Mouse (Mus musculus) bone marrow, adult 2 months (tissue): ENCODE data around the gene Cd244a. TPM values are rescaled to one million over a fixed set of nuclear protein-coding genes. Genes with fewer than 3 reads are reported as not detected.

Experiments
- H3K27ac ChIP-seq: fragments of 200-500 bp; 2 replicates; pipeline ENCODE4 v1.5.1; 2012; ENCODE audit warnings: low read depth, mild to moderate bottlenecking, control low read depth, inconsistent platforms, low read length; ENCODE audit not compliant: control insufficient read depth, poor library complexity, insufficient read depth
- H3K4me1 ChIP-seq: fragments of 200-500 bp; 2 replicates; pipeline ENCODE4 v1.6.1; 2011; ENCODE audit warnings: low read length; ENCODE audit not compliant: control insufficient read depth, insufficient read depth
- H3K4me3 ChIP-seq: fragments of 200-500 bp; replicated peaks from 2 replicates; pipeline ENCODE3; 2011; ENCODE audit warnings: mild to moderate bottlenecking, low read depth, low read length, control low read depth; ENCODE audit not compliant: control insufficient read depth
- CTCF ChIP-seq: fragments of 200-500 bp; IDR thresholded peaks from 2 replicates; pipeline ENCODE4 v1.5.1; 2011; ENCODE audit warnings: low read length, control low read depth; ENCODE audit not compliant: control insufficient read depth, insufficient read depth
- POLR2A ChIP-seq: fragments of 200-500 bp; IDR thresholded peaks from 2 replicates; pipeline ENCODE4 v1.6.1; 2011; ENCODE audit warnings: low read depth, mild to moderate bottlenecking, control low read depth, low read length, borderline replicate concordance; ENCODE audit not compliant: control insufficient read depth
- WGBS: fragments of 180-500 bp; shearing (Covaris S2); methylation state at CpG from one replicate; pipeline ENCODE4 v1.1.7; 2018; 5-methylcytosine and 5-hydroxymethylcytosine counted together
- polyA plus RNA-seq: library from polyadenylated mRNA; stranded (reverse); fragments of >200 nt; gene quantifications from 2 replicates; pipeline ENCODE4 v1.2.4, GENCODE M21; 2011; ENCODE audit warnings: low replicate concordance; ENCODE audit not compliant: missing spikeins, insufficient read depth, insufficient read length

The Cd244a gene
- polyA plus RNA-seq, 1 experiment, result 4.0 TPM

DNA sequence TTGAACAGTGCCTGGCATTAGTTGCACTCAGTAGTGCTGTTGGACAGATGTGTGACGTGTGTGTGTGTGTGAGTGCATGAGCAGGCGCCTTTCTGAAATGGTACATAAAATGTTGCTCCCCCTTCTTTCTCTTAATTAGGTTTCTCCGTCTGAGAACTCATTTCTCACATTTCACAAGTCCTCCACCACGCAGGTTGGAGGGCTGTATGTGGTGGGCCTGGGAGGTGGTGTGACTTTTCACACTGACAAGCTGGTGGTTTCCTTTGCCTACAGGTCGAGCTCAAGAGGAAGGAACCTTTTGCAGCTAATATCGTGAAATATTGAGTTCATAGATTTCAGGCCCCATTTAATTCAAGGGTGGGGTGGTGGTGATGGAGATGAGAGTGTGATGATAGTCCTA is 70.2 kb downstream of the Cd244a start:
- Histone ChIP-seq H3K4me3 (no peak overlapping the region), H3K27ac (no peak overlapping the region), H3K4me1 (no peaks in the 10 kb centered on the region; the same call in 1 of the 2 replicates)
- 31% methylated on average over 6 of the region's 6 CpGs for WGBS
- TF ChIP-seq POLR2A (no peak), CTCF (no peak)

DNA sequence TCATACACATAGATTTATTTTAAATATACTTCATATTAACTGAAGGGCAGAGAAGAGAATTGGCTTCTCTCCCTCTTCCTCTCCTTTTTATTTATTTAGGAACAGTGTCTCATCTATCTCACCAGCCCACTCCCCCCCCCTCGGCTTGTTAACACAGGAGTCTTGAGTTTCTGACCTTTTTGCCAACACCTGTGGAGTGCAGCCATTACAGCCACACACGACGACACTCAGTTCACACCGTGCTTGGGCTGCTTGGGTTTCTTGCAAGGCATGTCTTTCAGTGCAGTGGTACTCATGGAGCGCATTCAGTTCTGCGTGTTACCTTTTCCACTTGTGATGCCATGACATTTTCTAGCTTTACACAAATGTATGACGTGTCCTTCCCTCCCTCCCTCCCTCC is 71.0 kb downstream of the Cd244a start:
- Histone ChIP-seq H3K4me1 (no peaks in the 10 kb centered on the region; the same call in 1 of the 2 replicates), H3K4me3 (no peak overlapping the region), H3K27ac (no peak overlapping the region)
- TF ChIP-seq CTCF, result no peak
- no peak for TF ChIP-seq POLR2A
- 74% methylated on average over 7 of the region's 7 CpGs for WGBS

DNA sequence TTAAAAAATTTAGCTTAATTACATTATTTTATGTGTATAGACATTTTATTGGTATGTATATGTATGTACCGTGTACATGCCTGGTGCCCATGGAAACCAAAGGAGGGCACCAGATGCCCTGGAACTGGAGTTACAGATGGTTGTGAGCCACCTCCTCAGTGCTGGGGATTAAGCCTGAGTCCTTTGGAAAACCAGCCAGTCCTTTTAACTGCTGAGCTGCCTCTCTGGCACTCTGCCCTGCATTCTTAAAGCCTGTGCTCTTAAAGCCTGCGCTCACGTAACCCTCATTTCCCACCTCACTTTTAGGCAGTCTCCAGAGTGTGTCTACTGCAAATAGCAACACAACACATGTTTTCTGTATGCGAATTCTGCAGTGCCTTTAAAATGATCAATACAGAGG is 71.9 kb downstream of the Cd244a start:
- peak overlapping the region; percentile 44; the same call in 1 of the 2 replicates for H3K27ac ChIP-seq
- H3K4me1 ChIP-seq, result no peaks in the 10 kb centered on the region; the same call in 1 of the 2 replicates
- TF ChIP-seq CTCF (no peak), POLR2A (no peak)
- no peak overlapping the region for H3K4me3 ChIP-seq
- 39% methylated on average over 4 of the region's 4 CpGs for WGBS

DNA sequence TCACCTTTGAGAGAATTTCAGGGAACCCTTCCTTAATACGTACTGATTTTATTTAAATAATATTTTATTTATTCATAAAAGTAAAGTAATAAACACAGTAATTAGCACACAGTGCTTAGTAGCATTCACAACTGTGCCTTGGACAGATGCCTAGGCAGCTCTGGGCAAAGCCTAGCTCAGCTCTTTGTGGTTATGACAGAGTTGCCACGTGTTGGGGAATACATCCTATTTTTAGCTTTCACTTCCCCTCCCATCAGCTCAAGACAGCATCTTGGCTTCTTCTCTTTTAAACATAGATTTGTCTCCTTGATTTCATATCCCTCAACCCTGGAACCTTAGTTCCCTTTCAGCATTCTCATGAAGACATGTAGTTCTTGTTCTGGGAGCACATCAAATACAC is 72.5 kb downstream of the Cd244a start:
- Histone ChIP-seq H3K4me3 (no peak overlapping the region), H3K27ac (no peak overlapping the region), H3K4me1 (no peaks in the 10 kb centered on the region; the same call in 1 of the 2 replicates)
- 8% methylated on average over 2 of the region's 2 CpGs for WGBS
- TF ChIP-seq POLR2A, result no peak
- TF ChIP-seq CTCF, result no peak

- TF ChIP-seq CTCF (no peak), POLR2A (no peak)
- WGBS, result 74% methylated on average over 6 of the region's 6 CpGs
- Histone ChIP-seq H3K4me3 (no peak overlapping the region), H3K27ac (no peak overlapping the region), H3K4me1 (peaks cover 1% of the 10 kb centered on the region; the same call in 1 of the 2 replicates)
These were observed 76.7 kb downstream of the Cd244a start for GRCm38 (mm10) chr1:171635696-171636095.

GRCm38 (mm10) chr1:171637101-171637500 is 78.1 kb downstream of the Cd244a start:
- Histone ChIP-seq H3K27ac (no peak overlapping the region), H3K4me3 (no peak overlapping the region), H3K4me1 (peaks cover 1% of the 10 kb centered on the region; the same call in 1 of the 2 replicates)
- 53% methylated on average over 8 of the region's 8 CpGs for WGBS
- no peak for TF ChIP-seq CTCF
- no peak for TF ChIP-seq POLR2A

GRCm38 (mm10) chr1:171638686-171639085 is 79.7 kb downstream of the Cd244a start:
- peaks cover 1% of the 10 kb centered on the region; the same call in 1 of the 2 replicates for H3K4me1 ChIP-seq
- no peak overlapping the region for H3K4me3 ChIP-seq
- TF ChIP-seq POLR2A (no peak), CTCF (no peak)
- WGBS, result 52% methylated on average over 2 of the region's 2 CpGs
- H3K27ac ChIP-seq, result no peak overlapping the region

- WGBS, result 87% methylated on average over 6 of the region's 6 CpGs
- Histone ChIP-seq H3K27ac (no peak overlapping the region), H3K4me1 (peaks cover 3% of the 10 kb centered on the region), H3K4me3 (no peak overlapping the region)
- no peak for TF ChIP-seq POLR2A
- no peak for TF ChIP-seq CTCF
These were observed 81.8 kb downstream of the Cd244a start for GRCm38 (mm10) chr1:171640796-171641195.

DNA sequence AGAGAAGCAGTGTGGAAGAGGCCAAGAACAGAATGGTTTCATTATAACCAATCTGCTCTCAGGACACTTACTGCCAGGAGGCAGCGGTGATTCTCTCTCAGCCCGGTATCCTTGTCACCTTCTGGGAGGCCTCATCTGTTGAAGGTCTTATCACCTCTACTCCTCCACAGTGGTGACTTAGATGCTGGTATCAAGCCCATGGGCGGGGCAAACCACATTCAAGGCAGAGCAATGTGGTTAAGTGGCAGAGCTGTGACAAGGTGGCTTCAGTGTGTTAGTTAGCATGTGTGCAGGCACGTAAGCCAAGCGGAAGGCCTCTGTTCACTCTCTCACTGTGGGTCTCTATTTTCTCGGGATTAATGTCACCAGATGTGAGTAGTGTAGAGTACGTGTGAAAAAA is 84.6 kb downstream of the Cd244a start:
- Histone ChIP-seq H3K4me3 (no peak overlapping the region), H3K27ac (no peak overlapping the region), H3K4me1 (peaks cover 5% of the 10 kb centered on the region)
- WGBS, result 59% methylated on average over 7 of the region's 7 CpGs
- TF ChIP-seq POLR2A (no peak), CTCF (no peak)
